Mouse (Mus musculus) thymus, adult 2 months (tissue): ENCODE data around the gene Apol7b. TPM values are rescaled to one million over a fixed set of nuclear protein-coding genes. Genes with fewer than 3 reads are reported as not detected.
A peak's percentile ranks its signal among the peaks of the same experiment; 100 is the strongest.
"Not testable (repeated sequence)": the region's sequence is repeated elsewhere in the genome, so short reads cannot be mapped to it uniquely, and the experiment has no call there.

Experiments used
- DNase-seq: peaks from one replicate; pipeline ENCODE4 v3.0.0; 2021
- H3K27ac ChIP-seq: fragments of 200-500 bp; 2 replicates; pipeline ENCODE4 v1.5.1; 2012; ENCODE audit warnings: low read length, control low read depth; ENCODE audit not compliant: control insufficient read depth, insufficient read depth
- H3K27me3 ChIP-seq: fragments of 200-500 bp; 2 replicates; pipeline ENCODE4 v1.6.1; 2012; ENCODE audit warnings: mild to moderate bottlenecking, low read length, moderate library complexity, mixed read lengths; ENCODE audit not compliant: control insufficient read depth, insufficient read depth
- H3K36me3 ChIP-seq: fragments of 200-500 bp; 2 replicates; pipeline ENCODE4 v1.6.1; 2012; ENCODE audit warnings: mild to moderate bottlenecking, low read length, moderate library complexity; ENCODE audit not compliant: control insufficient read depth, insufficient read depth
- H3K4me1 ChIP-seq: fragments of 200-500 bp; replicated peaks from 2 replicates; pipeline ENCODE4 v1.6.1; 2012; ENCODE audit warnings: low read length; ENCODE audit not compliant: control insufficient read depth, insufficient read depth
- H3K4me3 ChIP-seq: fragments of 200-500 bp; 2 replicates; pipeline ENCODE4 v1.5.1; 2012; ENCODE audit warnings: mild to moderate bottlenecking, low read length, control low read depth, moderate library complexity; ENCODE audit not compliant: control insufficient read depth, insufficient read depth
- CTCF ChIP-seq: fragments of 200-500 bp; IDR thresholded peaks from 2 replicates; pipeline ENCODE4 v1.5.1; 2012; ENCODE audit warnings: mild to moderate bottlenecking, control low read depth, low read length, moderate library complexity, borderline replicate concordance; ENCODE audit not compliant: control insufficient read depth, poor library complexity, insufficient read depth; ENCODE audit errors: extremely low read depth
- POLR2A ChIP-seq: fragments of 200-500 bp; IDR thresholded peaks from 2 replicates; pipeline ENCODE4 v1.6.1; 2012; ENCODE audit warnings: mild to moderate bottlenecking, low read length, control low read depth, moderate library complexity; ENCODE audit not compliant: control insufficient read depth, poor library complexity, insufficient read depth; ENCODE audit errors: extremely low read depth
- WGBS: fragments of 180-500 bp; shearing (Covaris S2); methylation state at CpG from one replicate; pipeline ENCODE4 v1.1.7; 2018; 5-methylcytosine and 5-hydroxymethylcytosine counted together
- polyA plus RNA-seq: library from polyadenylated mRNA; depleted of rRNA; stranded (reverse); fragments of >200 nt; gene quantifications from 2 replicates; pipeline ENCODE4 v1.2.3, GENCODE M21; 2012; rRNA removed

Apol7b gene
- polyA plus RNA-seq = 0.10 and 0.27 TPM in 2 replicates

DNA sequence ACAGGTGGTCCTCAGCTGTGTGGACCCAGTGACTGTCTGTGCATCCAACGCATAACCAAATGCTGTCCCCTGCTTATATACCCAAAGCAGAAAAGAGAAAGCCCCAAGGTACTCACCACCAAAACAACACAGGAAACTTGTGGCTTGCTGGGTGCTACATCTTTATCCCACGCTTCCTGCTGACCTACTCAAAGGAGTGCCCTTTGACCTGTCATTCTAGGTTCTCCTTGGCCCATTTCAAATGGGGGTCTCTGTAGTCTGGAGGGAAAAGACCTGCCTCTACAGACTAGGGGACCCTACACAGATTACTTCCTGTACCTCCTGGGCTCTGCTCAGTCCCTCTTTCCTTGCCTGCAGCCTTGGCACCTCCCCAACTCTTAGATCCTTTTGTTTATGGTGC lies at the start of gene Apol7b:
Apol7b (minus strand) TSS at position 101 of the 400 bp plus-strand sequence.
- H3K27ac ChIP-seq, DNase-seq: not testable (repeated sequence)
- 69% methylated on average over 2 of the region's 2 CpGs for WGBS

DNA sequence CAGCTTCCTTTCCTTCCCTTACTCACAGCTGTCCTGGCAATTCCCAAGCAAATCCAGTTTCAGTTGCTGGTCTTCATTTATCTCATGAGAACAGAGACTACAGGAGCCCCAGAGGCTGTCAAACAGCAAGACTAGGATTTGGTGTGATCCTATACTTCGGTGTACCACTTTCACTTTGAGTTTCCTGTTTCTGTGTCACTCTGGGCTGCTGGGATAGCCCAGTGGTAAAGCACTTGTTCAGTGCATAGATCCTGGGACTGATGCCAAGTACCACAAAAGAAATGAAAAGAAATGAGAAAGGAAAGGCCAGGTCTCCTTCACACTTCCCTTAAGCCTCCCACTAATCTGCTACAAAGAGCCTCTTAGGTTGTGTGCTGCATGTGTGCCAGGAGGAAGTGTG lies 47.4 kb upstream of the Apol7b start:
- not testable (repeated sequence) for DNase-seq, H3K27me3 ChIP-seq, H3K4me1 ChIP-seq, H3K36me3 ChIP-seq, H3K4me3 ChIP-seq, H3K27ac ChIP-seq
- WGBS = 12% methylated on average over 1 of the region's 1 CpGs

More for the DNA sequence above, at the start of gene Apol7b:
- not testable (repeated sequence) for H3K36me3 ChIP-seq, H3K4me3 ChIP-seq, H3K4me1 ChIP-seq, H3K27me3 ChIP-seq

DNA sequence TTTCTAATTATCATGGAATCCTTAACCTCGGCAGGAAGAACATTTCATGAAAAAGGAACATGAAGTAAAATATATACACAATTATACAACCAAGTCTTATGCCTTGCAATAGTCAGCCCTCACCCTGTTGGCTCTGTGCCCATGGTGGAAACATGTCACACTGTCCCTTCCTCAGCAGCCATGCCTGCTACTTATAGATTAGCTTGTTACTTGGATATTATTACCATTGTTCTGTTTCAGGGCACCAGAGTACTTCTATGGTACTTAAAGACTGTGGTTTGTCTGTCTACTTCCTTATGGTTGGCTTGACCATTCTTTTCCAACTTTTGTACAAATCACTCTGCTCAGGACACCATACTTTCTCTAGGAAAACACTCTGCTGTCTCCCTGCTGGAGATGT lies 45.9 kb upstream of the Apol7b start:
- H3K4me1 ChIP-seq, H3K36me3 ChIP-seq, H3K27ac ChIP-seq, H3K4me3 ChIP-seq, H3K27me3 ChIP-seq, DNase-seq: not testable (repeated sequence)
- no CpG with 5 or more reads among the region's 1 CpGs for whole genome bisulfite sequencing

DNA sequence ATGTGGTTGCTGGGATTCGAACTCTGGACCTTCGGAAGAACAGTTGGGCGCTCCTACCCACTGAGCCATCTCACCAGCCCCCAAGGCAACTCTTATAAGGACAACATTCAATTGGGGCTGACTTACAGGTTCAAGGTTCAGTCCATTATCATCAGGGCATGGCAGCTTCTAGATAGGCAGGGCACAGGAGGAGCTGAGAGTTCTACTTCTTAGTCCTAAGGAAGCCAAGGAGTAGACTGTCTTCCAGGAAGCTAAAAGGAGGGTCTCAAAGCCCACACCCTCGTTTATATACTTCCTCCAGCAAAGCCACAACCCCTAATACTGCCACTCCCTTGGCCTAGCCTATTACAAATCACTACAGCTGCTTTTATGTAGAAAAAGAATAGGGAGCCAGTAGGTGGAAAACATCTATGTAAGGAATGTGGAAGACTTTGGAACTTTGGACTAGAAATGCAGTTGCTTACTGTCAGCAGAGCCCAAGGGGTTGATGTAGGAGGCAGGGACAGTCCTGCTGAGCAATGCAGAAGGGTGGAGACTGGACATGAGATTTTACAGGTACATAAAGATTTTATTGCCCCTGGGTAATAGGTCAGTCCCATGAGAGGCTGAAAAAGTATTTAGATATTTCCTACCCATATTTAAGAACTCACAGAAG lies 35.0 kb upstream of the Apol7b start:
- no peak for DNase-seq
- TF ChIP-seq CTCF (no peak), POLR2A (no peak)
- H3K27ac ChIP-seq = no peak overlapping the region
- WGBS = 68% methylated on average over 4 of the region's 4 CpGs
- H3K36me3 ChIP-seq = no peaks in the 10 kb centered on the region
- H3K4me1 ChIP-seq = no peaks in the 10 kb centered on the region
- H3K4me3 ChIP-seq = no peak overlapping the region
- no peaks in the 10 kb centered on the region for H3K27me3 ChIP-seq

DNA sequence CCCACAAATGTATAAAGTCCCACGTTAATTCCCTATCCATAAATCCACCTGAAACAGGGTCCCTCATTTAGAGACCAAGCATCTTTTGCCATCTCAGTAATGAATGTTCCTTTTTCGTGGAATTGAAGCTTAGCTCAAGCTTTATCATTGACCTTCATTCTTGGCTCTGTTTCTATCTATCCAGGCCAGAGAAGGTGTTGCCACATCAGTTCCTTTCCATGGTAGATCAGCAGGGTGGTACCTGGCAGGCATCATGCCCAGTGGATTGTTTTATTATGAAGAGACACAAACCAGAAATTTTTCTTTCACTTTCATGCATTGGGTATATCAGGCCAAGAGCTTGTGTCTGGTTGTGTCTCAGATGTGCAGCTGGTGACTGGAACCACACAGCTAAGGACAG lies 29.4 kb upstream of the Apol7b start, which contains the start of gene Apol10a:
Apol10a (plus strand) TSS at position 355 of the 400 bp plus-strand sequence.
- 88% methylated on average over 2 of the region's 2 CpGs for WGBS
- not testable (repeated sequence) for H3K27ac ChIP-seq

DNA sequence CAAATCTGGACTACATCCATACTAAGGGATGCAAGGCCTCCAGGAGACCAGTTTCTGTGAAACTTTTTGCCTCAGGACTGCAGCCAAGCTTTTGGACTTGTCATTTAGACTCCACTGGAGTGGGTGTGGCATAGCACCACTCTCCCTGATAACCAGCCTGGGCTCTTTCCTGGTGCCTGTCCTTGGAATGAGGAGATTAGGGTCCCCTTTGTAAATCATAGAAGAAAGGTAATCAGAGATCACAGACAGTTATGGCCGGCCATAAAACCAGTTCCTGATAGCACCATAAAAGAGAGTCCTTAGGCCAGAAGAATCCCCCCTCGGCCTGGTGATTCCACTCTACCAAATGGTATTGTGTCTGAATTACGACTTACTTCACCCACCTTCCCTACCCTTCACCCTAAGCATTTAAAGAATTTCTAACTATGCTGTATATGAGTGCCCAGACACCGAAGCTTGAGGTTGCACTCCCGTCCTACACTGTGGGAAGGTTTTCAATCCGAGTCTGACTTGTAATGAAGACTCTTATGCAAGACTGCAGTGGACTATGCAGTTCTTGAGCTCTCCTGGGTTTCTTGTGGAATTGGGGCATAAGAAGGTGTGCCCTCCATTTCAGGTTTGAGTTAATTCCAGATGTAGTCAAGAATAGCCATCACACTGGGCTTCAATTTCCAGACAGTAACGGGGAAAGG lies 27.6 kb upstream of the Apol7b start:
- H3K27me3 ChIP-seq, H3K4me1 ChIP-seq, H3K4me3 ChIP-seq, DNase-seq, H3K36me3 ChIP-seq, H3K27ac ChIP-seq: not testable (repeated sequence)
- WGBS = 66% methylated on average over 7 of the region's 7 CpGs

More for the DNA sequence above, 29.4 kb upstream of the Apol7b start, which contains the start of gene Apol10a:
- not testable (repeated sequence) for H3K36me3 ChIP-seq, DNase-seq, H3K4me1 ChIP-seq, H3K27me3 ChIP-seq, H3K4me3 ChIP-seq

DNA sequence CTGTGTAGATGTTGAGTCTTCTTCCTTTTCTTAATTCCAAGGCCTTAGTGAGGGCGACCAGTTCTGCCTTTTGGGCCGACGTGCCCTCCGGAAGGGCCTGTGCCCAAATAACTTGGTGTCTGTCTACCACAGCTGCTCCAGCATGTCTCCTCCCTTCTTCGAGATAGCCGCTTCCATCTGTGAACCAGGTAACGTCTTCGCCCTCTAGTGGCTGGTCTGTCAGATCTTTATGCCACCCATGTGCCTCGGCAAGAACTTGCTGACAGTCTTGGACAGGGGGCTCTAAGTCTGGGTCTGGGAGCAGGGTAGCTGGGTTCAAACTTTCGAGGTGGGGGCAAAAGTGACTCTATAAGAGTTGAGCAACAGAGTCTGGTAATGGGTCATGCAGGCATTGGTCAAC lies 2.6 kb upstream of the Apol7b start:
- H3K4me3 ChIP-seq, H3K36me3 ChIP-seq, H3K27me3 ChIP-seq, H3K4me1 ChIP-seq, H3K27ac ChIP-seq: not testable (repeated sequence)
- peak; percentile 24 for DNase-seq
- 49% methylated on average over 10 of the region's 10 CpGs for WGBS

DNA sequence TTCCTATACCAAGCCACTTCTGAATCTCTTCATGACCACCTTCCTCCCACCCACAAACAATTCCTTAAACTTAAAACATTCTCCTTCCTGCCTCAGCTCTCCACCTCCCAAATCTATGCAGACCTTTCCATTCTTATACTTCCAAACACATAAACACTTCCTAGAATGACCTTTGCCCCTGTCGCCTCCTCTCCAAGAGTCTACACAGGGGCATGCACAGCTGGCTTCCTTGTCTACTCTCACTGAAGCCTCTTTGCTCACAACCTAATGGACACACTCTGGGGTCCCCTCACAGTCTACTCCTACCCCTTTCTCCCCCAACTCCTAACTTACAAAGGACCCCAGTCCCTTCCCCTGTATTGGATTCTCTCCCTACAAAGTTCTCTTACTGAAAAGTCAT lies 1.6 kb downstream of the Apol7b start:
- not testable (repeated sequence) for H3K4me1 ChIP-seq, H3K27ac ChIP-seq, H3K4me3 ChIP-seq, DNase-seq, H3K36me3 ChIP-seq, H3K27me3 ChIP-seq
- WGBS = 90% methylated on average over 1 of the region's 1 CpGs

DNA sequence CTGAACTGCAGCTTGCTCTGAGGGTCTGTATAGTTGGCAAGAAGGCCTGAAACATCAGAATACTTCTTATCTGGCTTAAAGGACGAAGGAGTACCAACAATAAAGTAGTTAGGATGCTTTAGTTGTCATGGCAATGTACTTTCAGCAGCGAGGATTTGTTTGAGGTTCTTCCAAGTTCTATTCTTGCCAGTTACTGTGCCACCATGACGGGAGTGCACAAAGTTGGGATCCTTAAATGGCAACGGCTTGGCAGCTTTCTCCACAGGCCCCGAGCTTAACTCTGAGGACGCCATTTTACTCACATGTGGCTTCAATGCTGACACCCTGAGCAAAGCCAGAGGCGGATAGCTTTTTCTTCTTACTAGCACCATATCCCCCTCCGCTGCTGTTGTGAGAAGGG lies 2.5 kb downstream of the Apol7b start:
- not testable (repeated sequence) for H3K27me3 ChIP-seq, H3K4me3 ChIP-seq, DNase-seq, H3K36me3 ChIP-seq, H3K27ac ChIP-seq, H3K4me1 ChIP-seq
- 87% methylated on average over 8 of the region's 8 CpGs for WGBS

DNA sequence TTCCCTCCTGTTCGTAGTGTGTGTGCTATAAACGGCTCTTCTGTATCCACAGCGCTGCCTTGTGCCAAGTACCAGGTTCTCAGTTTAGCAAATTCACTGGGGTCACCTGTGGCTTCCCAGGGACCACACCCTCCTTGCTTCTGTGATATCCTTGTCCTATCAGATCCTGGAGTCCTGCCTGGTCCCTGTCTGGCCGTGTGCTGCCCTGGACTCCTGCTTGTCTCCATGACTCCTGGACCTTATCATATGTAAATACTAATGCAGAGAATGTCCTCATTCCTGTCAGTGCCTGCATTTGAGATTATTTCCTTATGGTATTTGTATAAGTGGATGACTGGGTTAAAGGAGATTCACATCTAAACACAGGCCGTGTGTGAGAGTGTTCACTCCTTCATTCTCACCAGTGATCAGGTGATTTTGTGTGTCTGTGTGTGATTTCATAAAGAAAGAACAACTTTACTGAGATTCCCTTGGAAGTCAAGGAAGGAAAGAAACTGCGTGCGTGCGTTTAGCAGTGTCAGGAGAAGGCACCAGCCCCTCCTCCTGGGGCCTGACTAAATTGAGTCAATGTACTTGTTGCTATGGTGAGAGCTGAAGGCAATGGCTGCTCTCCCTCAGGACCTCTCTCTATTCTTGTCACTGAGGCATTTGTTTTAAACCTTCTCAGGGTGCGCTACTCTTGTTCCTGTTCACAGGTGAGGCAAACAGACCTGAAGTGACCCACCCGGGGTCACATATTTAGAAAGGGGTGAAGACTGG lies 18.4 kb downstream of the Apol7b start:
- not testable (repeated sequence) for H3K27me3 ChIP-seq, H3K36me3 ChIP-seq, H3K4me1 ChIP-seq, H3K4me3 ChIP-seq, DNase-seq, H3K27ac ChIP-seq
- 86% methylated on average over 9 of the region's 10 CpGs for WGBS
